Mouse (Mus musculus) midbrain, embryonic 12.5 days (tissue): ENCODE measurements around the gene Cipc. TPM values are rescaled to one million over a fixed set of nuclear protein-coding genes. Genes with fewer than 3 reads are reported as not detected.

Source experiments
- ATAC-seq: fragments of 200-750 bp; cut with Nextera tagmentation; 2 replicates; pipeline ENCODE4 v1.8.0; 2017; ENCODE audit warnings: low read depth, moderate TSS enrichment, moderate library complexity; ENCODE audit not compliant: low FRiP score
- H3K27ac ChIP-seq: fragments of 300-500 bp; sonication (generic); replicated peaks from 2 replicates; pipeline ENCODE4 v1.5.1; 2016; ENCODE audit warnings: mild to moderate bottlenecking
- H3K27me3 ChIP-seq: fragments of 300-500 bp; sonication (generic); 2 replicates; pipeline ENCODE4 v1.6.1; 2016; ENCODE audit warnings: mild to moderate bottlenecking
- H3K36me3 ChIP-seq: fragments of 300-500 bp; sonication (generic); 2 replicates; pipeline ENCODE4 v1.6.1; 2016
- H3K4me1 ChIP-seq: fragments of 300-500 bp; sonication (generic); 2 replicates; pipeline ENCODE4 v1.6.1; 2016
- H3K4me2 ChIP-seq: fragments of 300-500 bp; sonication (generic); replicated peaks from 2 replicates; pipeline ENCODE4 v1.6.1; 2016; ENCODE audit warnings: mild to moderate bottlenecking, moderate library complexity
- H3K4me3 ChIP-seq: fragments of 300-500 bp; sonication (generic); 2 replicates; pipeline ENCODE4 v1.5.1; 2016; ENCODE audit warnings: mild to moderate bottlenecking
- H3K9ac ChIP-seq: fragments of 300-500 bp; sonication (generic); replicated peaks from 2 replicates; pipeline ENCODE4 v1.6.1; 2016; ENCODE audit warnings: mild to moderate bottlenecking, moderate library complexity
- H3K9me3 ChIP-seq: fragments of 300-500 bp; sonication (generic); 2 replicates; pipeline ENCODE4 v1.6.1; 2016; ENCODE audit warnings: mild to moderate bottlenecking
- WGBS: fragments of 180-500 bp; shearing (Covaris S2); methylation state at CpG from one replicate; pipeline ENCODE4 v1.1.7; 2016; 5-methylcytosine and 5-hydroxymethylcytosine counted together
- polyA plus RNA-seq: library from polyadenylated mRNA; unstranded; fragments of >200 nt; fragmentation: Nextera tagmentation; extraction: Ambion mirVana; gene quantifications from 2 replicates; pipeline ENCODE4 v1.2.1, GENCODE M21; 2016

Gene Cipc
- polyA plus RNA-seq, 1 experiment from 2014 or later, result 44.3 TPM

GRCm38 (mm10) chr12:86988227-86988626, 41.4 kb downstream of the Cipc start:
- Histone ChIP-seq H3K4me3 (no peak overlapping the region), H3K9ac (no peak overlapping the region), H3K27ac (no peak overlapping the region), H3K4me2 (no peak overlapping the region), H3K9me3 (no peaks in the 10 kb centered on the region), H3K4me1 (peaks cover 38% of the 10 kb centered on the region), H3K36me3 (no peaks in the 10 kb centered on the region), H3K27me3 (peaks cover 89% of the 10 kb centered on the region)
- no peak for ATAC-seq
- 51% methylated on average over 16 of the region's 16 CpGs for WGBS

- Histone ChIP-seq H3K4me1 (peaks cover 27% of the 10 kb centered on the region), H3K27ac (no peak overlapping the region), H3K9me3 (no peaks in the 10 kb centered on the region), H3K27me3 (peaks cover 77% of the 10 kb centered on the region), H3K9ac (no peak overlapping the region; the same call in 1 of the 2 replicates), H3K36me3 (no peaks in the 10 kb centered on the region), H3K4me3 (peak overlapping the region; percentile 53), H3K4me2 (peak overlapping the region; percentile 90)
- WGBS, result 6% methylated on average over 15 of the region's 15 CpGs
- ATAC-seq, result peak; percentile 18; the same call in 1 of the 2 replicates
Observed at GRCm38 (mm10) chr12:86989378-86989777, 42.5 kb downstream of the Cipc start.

GRCm38 (mm10) chr12:86989890-86990754, 43.3 kb downstream of the Cipc start, which contains the start of gene Zdhhc22:
Gene Zdhhc22, minus strand, starts transcription at chr12:86990430.
- Histone ChIP-seq H3K27ac (0 out of 2 replicates have a peak within 1 kb of the TSS, but pooled peaks have one; percentile 21), H3K27me3 (peaks cover 70% of the 10 kb centered on the region)
- peak; percentile 74 for ATAC-seq

GRCm38 (mm10) chr12:86990755-86991110, 43.9 kb downstream of the Cipc start:
- Histone ChIP-seq H3K9ac (peak overlapping the region; percentile 59), H3K4me2 (peak overlapping the region; percentile 90), H3K36me3 (no peaks in the 10 kb centered on the region), H3K27me3 (peaks cover 64% of the 10 kb centered on the region), H3K4me3 (peak overlapping the region; percentile 53), H3K27ac (no peak overlapping the region), H3K4me1 (peaks cover 27% of the 10 kb centered on the region), H3K9me3 (no peaks in the 10 kb centered on the region)
- peak; percentile 13; the same call in 1 of the 2 replicates for ATAC-seq
- WGBS, result 41% methylated on average over 2 of the region's 2 CpGs

More at GRCm38 (mm10) chr12:86989890-86990754, 43.3 kb downstream of the Cipc start, which contains the start of gene Zdhhc22:
- Histone ChIP-seq H3K4me1 (peaks cover 27% of the 10 kb centered on the region), H3K9ac (peak within 1 kb of the TSS; percentile 59), H3K4me3 (peak within 1 kb of the TSS; percentile 53), H3K36me3 (no peaks in the 10 kb centered on the region), H3K9me3 (no peaks in the 10 kb centered on the region), H3K4me2 (peak within 1 kb of the TSS; percentile 90)
- 1% methylated on average over 55 of the region's 68 CpGs for WGBS

- no peak overlapping the region for H3K4me2 ChIP-seq
- H3K36me3 ChIP-seq, result no peaks in the 10 kb centered on the region
- H3K9me3 ChIP-seq, result no peaks in the 10 kb centered on the region
- H3K9ac ChIP-seq, result no peak overlapping the region
- no peak overlapping the region for H3K4me3 ChIP-seq
- H3K27ac ChIP-seq, result no peak overlapping the region
- WGBS, result 39% methylated on average over 4 of the region's 4 CpGs
- H3K27me3 ChIP-seq, result peaks cover 30% of the 10 kb centered on the region
- peaks cover 25% of the 10 kb centered on the region for H3K4me1 ChIP-seq
- no peak for ATAC-seq
Observed at GRCm38 (mm10) chr12:86994166-86994565, 47.3 kb downstream of the Cipc start.

DNA sequence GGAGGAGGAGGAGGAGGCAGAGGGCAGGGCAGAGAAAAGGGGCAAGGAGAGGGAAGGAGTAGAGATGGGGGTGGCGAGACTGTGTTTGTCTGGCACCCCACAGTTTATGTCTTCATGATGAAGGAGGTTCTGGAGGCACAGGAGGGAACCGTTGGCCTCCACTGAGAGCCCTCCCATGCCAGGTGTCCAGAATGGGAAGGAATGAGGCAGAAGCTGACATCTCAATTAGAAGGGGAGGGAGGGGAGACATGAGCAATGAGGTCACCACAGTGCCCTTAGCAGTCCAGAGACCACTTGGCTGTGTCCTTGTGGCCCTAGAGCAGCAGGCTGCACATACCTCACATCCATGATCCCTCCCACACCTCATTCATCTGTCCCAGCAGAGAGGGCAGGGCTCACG, 47.9 kb downstream of the Cipc start:
- no peak for ATAC-seq
- H3K27ac ChIP-seq, result no peak overlapping the region
- H3K4me2 ChIP-seq, result no peak overlapping the region
- 48% methylated on average over 3 of the region's 3 CpGs for WGBS
- no peak overlapping the region for H3K9ac ChIP-seq
- no peaks in the 10 kb centered on the region for H3K9me3 ChIP-seq
- H3K4me1 ChIP-seq, result peaks cover 19% of the 10 kb centered on the region
- peaks cover 24% of the 10 kb centered on the region for H3K27me3 ChIP-seq
- no peak overlapping the region for H3K4me3 ChIP-seq
- no peaks in the 10 kb centered on the region for H3K36me3 ChIP-seq

DNA sequence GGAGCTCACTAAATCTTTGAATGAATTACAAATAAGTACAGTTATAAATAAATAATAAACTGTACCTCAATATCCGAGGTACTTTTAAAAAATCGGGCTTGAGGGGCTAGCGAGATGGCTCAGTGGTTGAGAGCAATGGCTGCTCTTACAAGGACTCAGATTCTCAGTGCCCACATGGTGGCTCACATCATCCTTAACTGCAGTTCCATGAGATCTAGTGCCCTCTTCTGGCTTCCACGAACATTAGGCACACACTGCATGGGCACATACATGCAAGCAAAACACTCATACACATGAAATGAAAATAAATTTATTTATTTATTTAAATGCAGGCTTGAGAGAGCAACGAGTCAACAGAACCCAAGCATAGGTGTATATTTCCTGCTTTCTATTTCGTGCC, 49.1 kb downstream of the Cipc start:
- H3K4me2 ChIP-seq, result no peak overlapping the region
- H3K9ac ChIP-seq, result no peak overlapping the region
- peaks cover 18% of the 10 kb centered on the region; the same call in 1 of the 2 replicates for H3K4me1 ChIP-seq
- no peaks in the 10 kb centered on the region for H3K9me3 ChIP-seq
- H3K27me3 ChIP-seq, result peaks cover 13% of the 10 kb centered on the region
- H3K27ac ChIP-seq, result no peak overlapping the region
- H3K4me3 ChIP-seq, result no peak overlapping the region
- no peak for ATAC-seq
- WGBS, result 74% methylated on average over 6 of the region's 6 CpGs
- no peaks in the 10 kb centered on the region for H3K36me3 ChIP-seq

- Histone ChIP-seq H3K4me1 (peaks cover 8% of the 10 kb centered on the region; the same call in 1 of the 2 replicates), H3K4me3 (no peak overlapping the region), H3K27ac (no peak overlapping the region), H3K27me3 (no peaks in the 10 kb centered on the region), H3K9me3 (no peaks in the 10 kb centered on the region), H3K36me3 (no peaks in the 10 kb centered on the region), H3K4me2 (no peak overlapping the region), H3K9ac (no peak overlapping the region)
- ATAC-seq, result no peak
- 89% methylated on average over 4 of the region's 4 CpGs for WGBS
Observed at GRCm38 (mm10) chr12:86998699-86999098, 51.9 kb downstream of the Cipc start.

DNA sequence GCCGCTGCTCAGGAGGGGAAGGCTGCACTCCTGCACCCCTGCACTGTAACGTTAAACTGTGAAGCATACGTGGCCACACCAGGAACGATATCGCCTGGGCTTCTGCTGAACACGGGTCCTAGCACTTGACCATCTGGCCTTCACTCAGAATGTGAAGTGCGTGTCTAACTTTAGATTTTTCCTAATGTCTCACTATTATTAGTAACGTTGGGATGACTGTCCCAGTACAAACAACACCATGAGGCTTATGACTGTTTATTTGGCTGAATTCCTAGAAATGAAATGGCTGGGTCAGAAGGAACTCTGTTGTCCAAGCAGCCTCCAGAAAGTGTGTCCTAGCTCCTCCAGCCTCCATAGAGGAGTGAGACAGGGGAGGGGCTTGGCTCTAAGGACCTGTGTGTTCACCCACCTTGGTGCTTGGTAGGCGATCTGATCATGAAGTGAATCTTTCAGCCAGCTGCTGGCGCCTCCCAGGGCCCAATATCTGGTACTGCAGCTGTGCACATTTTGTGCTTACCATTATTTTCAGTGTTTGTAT, 52.5 kb downstream of the Cipc start:
- H3K9ac ChIP-seq, result no peak overlapping the region
- no peak overlapping the region for H3K4me3 ChIP-seq
- H3K36me3 ChIP-seq, result no peaks in the 10 kb centered on the region
- H3K27me3 ChIP-seq, result no peaks in the 10 kb centered on the region
- H3K4me2 ChIP-seq, result no peak overlapping the region
- no peak for ATAC-seq
- no peak overlapping the region for H3K27ac ChIP-seq
- H3K4me1 ChIP-seq, result peaks cover 8% of the 10 kb centered on the region; the same call in 1 of the 2 replicates
- 76% methylated on average over 10 of the region's 10 CpGs for WGBS
- no peaks in the 10 kb centered on the region for H3K9me3 ChIP-seq

DNA sequence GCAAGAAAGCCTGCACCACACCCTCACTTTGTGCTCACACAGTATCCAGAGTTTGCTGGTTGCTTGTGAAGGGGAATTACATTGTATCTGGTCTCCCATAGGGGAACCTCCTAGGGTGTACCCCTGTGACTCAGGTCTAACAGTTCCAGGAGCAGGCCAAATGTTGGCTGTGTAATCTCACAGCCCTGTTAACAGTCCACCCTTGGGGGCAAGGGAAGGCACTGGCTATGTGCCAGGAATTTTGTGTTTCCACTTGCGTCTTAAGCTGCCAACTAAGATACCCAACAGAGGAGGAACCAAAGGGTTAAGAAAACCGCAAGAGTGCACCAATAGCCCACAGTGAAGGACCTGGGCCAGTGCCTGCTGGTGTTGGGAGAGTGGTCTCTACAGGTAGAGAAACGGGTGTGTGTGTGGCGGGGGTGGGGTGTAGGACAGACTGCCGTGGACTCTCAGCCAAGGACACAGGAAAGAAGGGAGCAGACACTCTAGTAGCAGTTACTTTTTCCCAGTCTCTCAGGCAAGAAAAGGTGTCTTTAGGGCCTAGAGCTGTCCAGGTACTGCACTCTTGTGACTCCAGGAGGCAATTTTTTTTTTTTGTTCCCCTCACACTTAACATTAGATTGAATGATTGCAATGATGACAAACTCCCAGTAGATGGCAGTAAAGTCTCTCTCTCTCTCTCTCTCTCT, 53.5 kb downstream of the Cipc start:
- H3K4me3 ChIP-seq, result no peak overlapping the region
- no peaks in the 10 kb centered on the region for H3K36me3 ChIP-seq
- H3K27me3 ChIP-seq, result no peaks in the 10 kb centered on the region
- H3K4me2 ChIP-seq, result no peak overlapping the region
- 61% methylated on average over 4 of the region's 5 CpGs for WGBS
- H3K4me1 ChIP-seq, result peaks cover 8% of the 10 kb centered on the region; the same call in 1 of the 2 replicates
- no peak overlapping the region for H3K9ac ChIP-seq
- H3K9me3 ChIP-seq, result no peaks in the 10 kb centered on the region
- no peak overlapping the region for H3K27ac ChIP-seq
- ATAC-seq, result peak; percentile 32; the same call in 1 of the 2 replicates

DNA sequence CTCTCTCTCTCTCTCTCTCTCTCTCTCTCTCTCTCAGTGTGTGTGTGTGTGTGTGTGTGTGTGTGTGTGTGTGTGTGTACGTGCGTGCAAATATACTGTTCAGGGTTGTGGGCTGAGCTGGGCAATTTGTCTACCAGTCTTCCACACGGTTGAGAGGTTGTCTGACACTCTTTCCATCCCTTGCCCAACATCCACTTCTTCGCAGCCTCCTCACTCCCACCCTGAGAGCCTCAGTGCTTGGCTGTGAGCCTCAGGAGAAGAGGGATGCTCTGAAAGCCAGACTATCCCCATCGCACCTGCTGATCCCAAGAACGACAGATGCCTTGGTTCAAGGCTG, 54.0 kb downstream of the Cipc start:
- Histone ChIP-seq H3K4me1 (peaks cover 8% of the 10 kb centered on the region; the same call in 1 of the 2 replicates), H3K9me3 (no peaks in the 10 kb centered on the region), H3K4me2 (no peak overlapping the region), H3K27ac (no peak overlapping the region), H3K36me3 (no peaks in the 10 kb centered on the region), H3K4me3 (no peak overlapping the region), H3K9ac (no peak overlapping the region), H3K27me3 (no peaks in the 10 kb centered on the region)
- WGBS, result 45% methylated on average over 6 of the region's 6 CpGs
- peak; percentile 53; the same call in 1 of the 2 replicates for ATAC-seq

GRCm38 (mm10) chr12:87002209-87002608, 55.4 kb downstream of the Cipc start:
- Histone ChIP-seq H3K9ac (no peak overlapping the region), H3K9me3 (no peaks in the 10 kb centered on the region), H3K4me2 (no peak overlapping the region), H3K4me1 (peaks cover 8% of the 10 kb centered on the region; the same call in 1 of the 2 replicates), H3K27me3 (no peaks in the 10 kb centered on the region), H3K36me3 (no peaks in the 10 kb centered on the region), H3K27ac (no peak overlapping the region), H3K4me3 (no peak overlapping the region)
- WGBS, result 67% methylated on average over 7 of the region's 7 CpGs
- no peak for ATAC-seq
